Mouse (Mus musculus) thymus, postnatal 4 days (tissue): ENCODE data around the gene Gtf3c6.
A peak's percentile ranks its signal among the peaks of the same experiment; 100 is the strongest.

Experiments
- DNase-seq: peaks from one replicate; pipeline ENCODE4 v3.0.0; 2021

The Gtf3c6 gene

GRCm38 (mm10) chr10:40257414-40258255 is at the start of gene Gtf3c6:
Gene Gtf3c6 (minus strand): TSS chr10:40258108.
- DNase-seq: peak; percentile 97

GRCm38 (mm10) chr10:40305989-40306388 is 48.1 kb upstream of the Gtf3c6 start:
- peak; percentile 42 for DNase-seq

DNA sequence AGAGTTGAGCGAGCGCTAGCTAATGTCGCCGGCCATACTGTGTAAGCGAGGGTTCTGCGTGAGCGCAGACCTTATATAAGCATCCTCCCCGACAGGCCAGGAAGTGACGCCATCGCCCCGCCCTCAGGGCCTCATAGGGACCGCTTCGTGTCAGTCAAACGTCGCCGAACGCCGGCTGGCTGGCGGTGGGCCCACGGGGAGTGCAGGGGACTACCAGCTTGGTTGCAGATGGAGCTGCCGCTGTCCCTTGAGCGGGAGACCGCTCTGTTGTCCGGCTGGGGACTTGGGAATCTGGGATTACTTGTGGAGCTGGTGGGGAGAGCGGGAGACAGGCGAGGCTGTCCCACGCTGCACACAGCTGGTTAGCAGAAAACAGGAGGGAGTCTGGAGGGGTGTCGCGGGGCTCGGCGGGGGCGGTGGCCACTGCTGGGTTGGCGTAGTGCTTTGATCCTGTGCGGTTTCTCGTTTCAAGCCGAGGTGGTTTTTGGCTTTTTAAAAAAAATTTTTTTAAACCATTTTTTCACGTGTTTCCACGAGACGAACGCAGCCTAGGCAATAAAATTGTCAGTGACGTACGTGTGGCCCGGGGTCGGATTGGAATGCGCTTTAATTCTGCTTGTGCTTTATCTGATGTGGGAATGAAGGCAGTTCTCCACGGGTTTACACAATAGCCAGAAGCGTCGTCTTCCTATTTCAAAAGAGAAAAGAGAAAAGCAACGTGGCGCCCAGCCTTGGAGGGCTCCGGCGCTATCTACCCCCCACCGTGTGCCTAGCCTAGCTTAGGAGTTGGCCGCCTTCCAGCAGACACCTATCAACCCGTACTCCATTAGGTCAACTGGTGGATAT is 44.5 kb upstream of the Gtf3c6 start, which contains the start of gene Amd1:
Amd1 (minus strand) TSS at position 47 of the 846 bp plus-strand sequence.
- peak; percentile 100 for DNase-seq

- DNase-seq: peak; percentile 78
Observed at GRCm38 (mm10) chr10:40301181-40302075, 43.5 kb upstream of the Gtf3c6 start.

DNA sequence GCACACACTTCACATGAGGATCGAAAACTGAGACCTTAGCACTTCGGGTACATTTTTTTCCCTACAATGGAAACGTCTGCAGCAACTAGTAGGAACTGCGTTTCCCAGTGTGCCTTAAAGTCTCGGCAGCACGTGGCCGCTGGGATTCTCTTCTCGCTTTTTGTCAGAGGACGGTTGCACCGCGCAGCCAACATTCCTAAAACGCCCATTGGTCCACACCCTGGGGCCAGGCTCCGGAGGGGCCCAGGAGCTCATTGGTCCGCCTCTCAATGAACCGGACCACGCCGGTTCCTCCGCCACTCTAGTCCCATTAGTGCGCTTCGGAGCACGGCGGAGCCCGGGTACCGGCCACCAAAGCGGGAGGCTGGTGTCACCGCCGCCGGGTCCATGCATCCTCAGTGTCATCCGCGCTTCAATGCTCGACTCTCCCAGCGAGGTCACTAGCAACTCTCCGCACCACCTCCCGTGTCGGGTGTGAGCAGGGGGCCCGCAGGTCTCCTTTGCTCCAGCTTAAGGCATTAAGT is 42.8 kb upstream of the Gtf3c6 start:
- peak; percentile 68 for DNase-seq

- no peak for DNase-seq
Observed at GRCm38 (mm10) chr10:40292640-40293039, 34.7 kb upstream of the Gtf3c6 start.

DNA sequence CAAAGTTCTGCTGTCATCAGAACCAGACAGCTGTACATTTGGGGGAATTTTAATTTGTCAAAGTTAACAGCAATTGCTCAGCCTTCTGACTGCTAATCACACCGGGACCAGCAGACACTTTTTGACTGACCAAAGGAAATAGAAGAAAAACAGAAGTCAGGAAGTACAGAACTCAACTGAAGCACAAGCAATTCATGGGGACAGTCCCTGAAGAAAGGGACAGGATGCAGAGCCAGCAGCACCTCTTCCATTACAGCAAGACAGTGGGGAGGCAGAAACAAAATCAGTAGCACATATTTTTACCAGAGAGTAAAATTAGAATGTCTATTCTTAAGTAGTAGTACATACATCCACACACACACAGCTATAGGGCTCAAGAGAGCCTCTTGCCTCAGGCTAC is 28.9 kb upstream of the Gtf3c6 start:
- DNase-seq: no peak

DNA sequence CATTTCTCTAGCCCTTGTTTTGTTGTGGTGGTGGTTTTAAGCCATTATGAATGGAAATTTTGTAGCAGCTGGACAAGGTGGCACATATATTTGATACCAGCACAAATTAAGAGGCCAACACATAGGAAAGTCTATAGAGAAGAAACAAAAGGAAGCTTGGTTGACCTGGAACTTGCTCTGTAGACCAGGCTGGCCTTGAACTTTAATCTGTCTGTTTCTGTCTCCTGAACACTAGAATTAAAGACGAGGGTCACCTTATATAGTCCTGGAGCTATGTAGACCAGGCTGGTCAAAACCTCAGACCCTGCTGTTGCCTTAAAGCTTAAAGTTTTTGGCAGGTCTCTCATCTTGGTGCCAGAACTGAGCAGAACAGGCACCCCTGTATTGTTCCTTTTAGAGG is 27.7 kb upstream of the Gtf3c6 start:
- no peak for DNase-seq

GRCm38 (mm10) chr10:40284997-40285396 is 27.1 kb upstream of the Gtf3c6 start:
- no peak for DNase-seq

DNA sequence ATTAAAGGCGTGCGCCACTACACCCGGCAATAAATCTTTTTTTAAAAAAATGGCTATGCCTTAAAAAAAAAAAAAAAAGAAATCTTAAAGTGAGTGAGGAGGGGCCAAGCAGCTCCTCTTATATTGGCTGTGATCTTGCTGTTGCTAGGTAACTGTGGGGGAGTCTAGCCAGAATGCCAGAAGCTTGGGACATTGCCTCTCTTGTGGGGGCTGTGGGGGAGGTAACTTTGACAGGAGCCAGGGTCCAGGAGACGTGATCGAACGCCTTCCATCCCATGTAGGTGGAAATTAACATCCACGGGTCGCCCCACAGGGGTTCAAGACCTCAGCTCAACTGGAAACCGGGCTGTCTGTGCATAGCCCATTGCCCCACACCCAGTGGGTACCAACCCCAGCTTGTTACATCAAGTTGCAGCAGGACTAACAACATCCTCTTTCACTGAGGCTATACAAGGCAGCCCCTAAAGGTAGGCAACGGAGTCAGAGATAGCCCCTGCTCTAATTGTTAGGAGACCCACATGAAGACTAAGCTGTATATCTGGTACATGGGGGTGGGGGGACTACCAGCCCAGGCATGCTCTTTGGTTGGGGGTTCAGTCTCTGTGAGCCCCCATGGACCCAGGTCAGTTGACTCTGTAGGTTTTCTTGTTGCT is 26.4 kb upstream of the Gtf3c6 start:
- DNase-seq: no peak

GRCm38 (mm10) chr10:40283636-40284035 is 25.7 kb upstream of the Gtf3c6 start:
- DNase-seq: no peak

- no peak for DNase-seq
Observed at GRCm38 (mm10) chr10:40281565-40281964, 23.7 kb upstream of the Gtf3c6 start.

DNA sequence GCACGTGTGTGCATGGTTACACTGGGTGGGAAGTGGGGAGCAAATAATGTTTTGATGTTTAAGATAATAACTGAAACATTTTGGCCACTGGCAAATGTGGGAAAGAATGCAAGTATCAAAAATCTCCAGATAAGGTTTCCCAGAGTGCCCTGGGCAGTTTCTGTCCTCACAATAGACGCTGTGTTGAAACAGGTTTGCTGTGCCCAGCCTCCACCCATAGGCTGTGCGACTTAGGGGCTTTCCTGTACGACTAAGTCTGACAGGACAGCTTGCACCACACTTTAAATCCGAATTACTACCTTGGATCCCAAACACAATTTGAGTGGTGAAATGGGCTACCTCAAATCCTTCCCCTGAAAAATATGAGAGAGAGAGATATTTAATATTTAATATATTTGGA is 20.4 kb upstream of the Gtf3c6 start:
- DNase-seq: no peak

GRCm38 (mm10) chr10:40275991-40276390 is 18.1 kb upstream of the Gtf3c6 start:
- DNase-seq: no peak

DNA sequence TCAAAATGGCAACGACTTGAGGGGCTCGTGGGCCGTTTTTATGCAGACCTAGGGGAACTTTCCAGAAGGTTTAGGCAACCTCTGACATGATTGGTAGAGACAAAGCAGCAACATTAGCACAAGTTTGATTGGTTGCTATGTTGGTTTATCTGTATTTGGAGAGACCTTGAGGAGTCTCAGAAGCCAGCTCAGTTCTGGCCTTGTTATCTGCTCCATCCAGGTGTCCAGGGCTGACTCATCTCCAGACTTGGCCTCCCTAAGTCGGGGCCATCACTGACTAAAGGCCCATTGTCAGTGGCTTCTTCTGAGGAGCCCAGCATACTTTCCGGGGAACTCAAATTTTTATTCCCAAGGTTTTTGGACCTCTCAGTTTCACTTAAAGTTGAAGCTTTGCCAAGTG is 16.0 kb upstream of the Gtf3c6 start:
- no peak for DNase-seq

GRCm38 (mm10) chr10:40271216-40271615 is 13.3 kb upstream of the Gtf3c6 start:
- DNase-seq: no peak

GRCm38 (mm10) chr10:40264920-40265319 is 7.0 kb upstream of the Gtf3c6 start:
- no peak for DNase-seq

GRCm38 (mm10) chr10:40263691-40264090 is 5.8 kb upstream of the Gtf3c6 start:
- DNase-seq: no peak

DNA sequence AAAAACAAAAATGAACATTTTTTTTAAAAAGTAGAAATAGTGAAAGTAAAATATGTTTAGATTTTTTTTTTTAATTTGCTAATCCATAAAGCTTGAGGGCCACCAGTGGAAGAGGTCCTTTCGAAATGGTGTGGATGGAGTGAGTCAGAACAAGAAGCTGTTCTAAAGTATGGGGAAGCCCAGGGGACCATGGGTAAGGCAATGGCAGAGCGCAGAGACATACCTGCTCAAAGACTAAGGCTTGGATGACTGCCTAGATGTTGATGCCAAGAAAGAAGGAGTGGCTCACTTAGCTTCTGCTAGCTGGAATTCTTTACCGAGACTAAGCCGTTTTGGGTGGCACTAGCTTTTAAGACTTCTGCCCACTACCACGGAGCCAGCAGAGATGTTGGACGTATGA is 4.3 kb upstream of the Gtf3c6 start:
- no peak for DNase-seq

GRCm38 (mm10) chr10:40260305-40260704 is 2.4 kb upstream of the Gtf3c6 start:
- DNase-seq: no peak

GRCm38 (mm10) chr10:40259542-40259941 is 1.6 kb upstream of the Gtf3c6 start:
- no peak for DNase-seq

- DNase-seq: peak; percentile 48
Observed at GRCm38 (mm10) chr10:40258976-40259375, 1.1 kb upstream of the Gtf3c6 start.
